Mouse (Mus musculus) hindbrain, embryonic 16.5 days (tissue): Measurements from ENCODE around the gene Vmn1r196. TPM values are rescaled to one million over a fixed set of nuclear protein-coding genes. Genes with fewer than 3 reads are reported as not detected.
"Not testable (repeated sequence)": the region's sequence is repeated elsewhere in the genome, so short reads cannot be mapped to it uniquely, and the experiment has no call there.

Experiments used
- ATAC-seq: fragments of 200-750 bp; cut with Nextera tagmentation; 2 replicates; pipeline ENCODE4 v1.8.0; 2017; ENCODE audit warnings: moderate TSS enrichment, moderate library complexity
- H3K27ac ChIP-seq: fragments of 300-500 bp; sonication (generic); 2 replicates; pipeline ENCODE4 v1.5.1; 2014; ENCODE audit warnings: low read depth, mild to moderate bottlenecking, control low read depth, low read length, moderate library complexity
- H3K27me3 ChIP-seq: fragments of 300-500 bp; sonication (generic); replicated peaks from 2 replicates; pipeline ENCODE4 v1.6.1; 2014; ENCODE audit warnings: low read length; ENCODE audit not compliant: control insufficient read depth, insufficient read depth
- H3K36me3 ChIP-seq: fragments of 300-500 bp; sonication (generic); 2 replicates; pipeline ENCODE4 v1.6.1; 2014; ENCODE audit warnings: mild to moderate bottlenecking, low read length, moderate library complexity, mixed read lengths; ENCODE audit not compliant: control insufficient read depth, insufficient read depth
- H3K4me1 ChIP-seq: fragments of 300-500 bp; sonication (generic); 2 replicates; pipeline ENCODE4 v1.6.1; 2014; ENCODE audit warnings: low read depth, low read length; ENCODE audit not compliant: control insufficient read depth, insufficient read depth
- H3K4me2 ChIP-seq: fragments of 300-500 bp; sonication (generic); 2 replicates; pipeline ENCODE4 v1.6.1; 2014; ENCODE audit warnings: mild to moderate bottlenecking, low read length, control low read depth, moderate library complexity
- H3K4me3 ChIP-seq: fragments of 300-500 bp; sonication (generic); 2 replicates; pipeline ENCODE4 v1.5.1; 2014; ENCODE audit warnings: mild to moderate bottlenecking, low read length, control low read depth, moderate library complexity
- H3K9ac ChIP-seq: fragments of 300-500 bp; sonication (generic); 2 replicates; pipeline ENCODE4 v1.6.1; 2014; ENCODE audit warnings: low read depth, mild to moderate bottlenecking, control low read depth, low read length, moderate library complexity
- H3K9me3 ChIP-seq: fragments of 300-500 bp; sonication (generic); 2 replicates; pipeline ENCODE4 v1.6.1; 2014; ENCODE audit warnings: mild to moderate bottlenecking, low read length, moderate library complexity; ENCODE audit not compliant: control insufficient read depth
- WGBS: fragments of 180-500 bp; shearing (Covaris S2); extraction: QIAGEN DNeasy Blood & Tissue Kit; methylation state at CpG from one replicate; pipeline ENCODE4 v1.1.7; 2014; 5-methylcytosine and 5-hydroxymethylcytosine counted together
- polyA plus RNA-seq: library from polyadenylated mRNA; unstranded; fragments of >200 nt; fragmentation: Nextera tagmentation; extraction: Ambion mirVana; gene quantifications from 2 replicates; pipeline ENCODE4 v1.2.1, GENCODE M21; 2015

Gene Vmn1r196
- not detected in 2 replicates for polyA plus RNA-seq

DNA sequence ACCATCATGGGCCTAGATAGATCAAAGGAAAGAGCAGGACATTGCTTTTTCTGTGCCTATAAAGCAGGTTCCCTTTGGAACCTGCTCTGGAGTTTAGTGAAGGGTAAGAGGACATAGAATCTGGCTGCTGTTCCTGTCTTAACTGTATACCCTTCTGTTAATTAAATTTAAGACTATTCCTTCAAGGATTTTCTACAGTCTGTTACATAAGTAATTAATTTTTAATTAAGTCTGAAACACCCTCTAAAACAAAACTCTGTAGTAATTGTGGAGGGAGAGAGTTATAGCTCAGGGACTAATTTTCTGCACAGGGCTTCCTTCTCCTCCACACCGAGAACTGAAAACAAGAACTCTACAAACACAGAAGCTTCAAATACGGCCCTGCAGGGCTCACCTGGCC, at the start of gene Vmn1r196:
Vmn1r196 (plus strand) TSS at position 301 of the 400 bp plus-strand sequence.
- H3K4me2 ChIP-seq = no peak within 1 kb of the TSS
- no peaks in the 10 kb centered on the region for H3K9me3 ChIP-seq
- WGBS = 77% methylated on average over 2 of the region's 2 CpGs
- no peaks in the 10 kb centered on the region for H3K27me3 ChIP-seq
- no peak for ATAC-seq
- H3K36me3 ChIP-seq = no peaks in the 10 kb centered on the region
- H3K4me1 ChIP-seq = no peaks in the 10 kb centered on the region
- no peak within 1 kb of the TSS for H3K27ac ChIP-seq
- no peak within 1 kb of the TSS for H3K9ac ChIP-seq
- no peak within 1 kb of the TSS for H3K4me3 ChIP-seq

DNA sequence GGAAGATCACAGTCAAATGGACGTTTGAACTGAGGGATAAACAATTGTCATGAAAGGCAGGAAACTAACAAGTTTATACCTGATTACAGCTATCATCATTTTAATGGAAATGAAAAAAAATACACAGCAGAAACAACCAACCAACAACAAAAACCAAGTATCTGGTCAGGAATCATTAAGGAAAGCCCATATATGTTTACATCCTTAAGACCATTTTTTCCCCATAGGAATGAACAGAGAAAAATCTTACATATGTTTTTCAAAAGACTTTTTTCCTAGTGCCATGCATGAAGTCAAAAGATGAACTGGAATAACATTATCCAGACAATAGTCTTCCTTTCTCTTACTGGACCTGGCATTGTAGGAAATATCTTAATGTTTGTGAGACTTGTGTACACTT, 45.8 kb upstream of the Vmn1r196 start, which contains the start of gene Vmn1r194:
Vmn1r194 (plus strand) TSS at position 301 of the 400 bp plus-strand sequence.
- H3K36me3 ChIP-seq = no peaks in the 10 kb centered on the region
- no peaks in the 10 kb centered on the region for H3K27me3 ChIP-seq
- H3K27ac ChIP-seq = no peak within 1 kb of the TSS
- no peak for ATAC-seq
- H3K9ac ChIP-seq = no peak within 1 kb of the TSS
- no peaks in the 10 kb centered on the region for H3K4me1 ChIP-seq
- H3K4me3 ChIP-seq = no peak within 1 kb of the TSS
- WGBS = 46% methylated on average over 1 of the region's 1 CpGs
- H3K9me3 ChIP-seq = no peaks in the 10 kb centered on the region
- no peak within 1 kb of the TSS for H3K4me2 ChIP-seq

GRCm38 (mm10) chr13:22270222-22270621, 19.5 kb upstream of the Vmn1r196 start, which contains the start of gene Vmn1r195:
Vmn1r195 (plus strand) TSS chr13:22270522.
- H3K27me3 ChIP-seq, H3K36me3 ChIP-seq, H3K9ac ChIP-seq, H3K4me2 ChIP-seq, ATAC-seq, H3K27ac ChIP-seq, H3K4me3 ChIP-seq, H3K4me1 ChIP-seq, H3K9me3 ChIP-seq: not testable (repeated sequence)
- WGBS = 89% methylated on average over 1 of the region's 1 CpGs

DNA sequence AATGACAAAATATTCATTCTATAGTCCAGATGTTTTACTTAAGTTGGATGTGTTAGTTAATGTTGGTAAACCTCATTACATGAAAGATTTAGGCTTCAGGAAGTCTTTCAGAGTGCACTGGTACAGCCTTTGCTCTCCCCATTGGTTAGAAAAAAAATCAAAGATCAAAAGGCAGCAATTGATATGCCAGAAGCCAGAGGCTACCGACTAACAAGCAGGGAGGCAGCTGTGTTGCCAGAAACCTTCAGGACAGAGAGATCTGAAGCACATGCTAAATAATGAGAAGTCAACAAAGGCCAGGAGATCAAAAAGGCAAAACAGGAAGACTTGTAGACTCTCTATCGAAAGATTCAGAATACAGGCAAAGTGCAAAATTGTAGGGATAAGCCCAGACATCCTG, 18.0 kb upstream of the Vmn1r196 start:
- H3K27ac ChIP-seq = no peak overlapping the region
- H3K9ac ChIP-seq = no peak overlapping the region
- no peaks in the 10 kb centered on the region for H3K9me3 ChIP-seq
- H3K4me2 ChIP-seq = no peak overlapping the region
- no peak overlapping the region for H3K4me3 ChIP-seq
- no peaks in the 10 kb centered on the region for H3K27me3 ChIP-seq
- no peaks in the 10 kb centered on the region for H3K36me3 ChIP-seq
- ATAC-seq = no peak
- WGBS = 60% methylated on average over 2 of the region's 2 CpGs
- no peaks in the 10 kb centered on the region for H3K4me1 ChIP-seq

GRCm38 (mm10) chr13:22284578-22284977, 5.1 kb upstream of the Vmn1r196 start:
- no peak for ATAC-seq
- Histone ChIP-seq H3K27me3 (no peaks in the 10 kb centered on the region), H3K9ac (no peak overlapping the region), H3K4me2 (no peak overlapping the region), H3K4me3 (no peak overlapping the region), H3K27ac (no peak overlapping the region), H3K36me3 (no peaks in the 10 kb centered on the region), H3K9me3 (no peaks in the 10 kb centered on the region), H3K4me1 (no peaks in the 10 kb centered on the region)
- 74% methylated on average over 2 of the region's 2 CpGs for WGBS

DNA sequence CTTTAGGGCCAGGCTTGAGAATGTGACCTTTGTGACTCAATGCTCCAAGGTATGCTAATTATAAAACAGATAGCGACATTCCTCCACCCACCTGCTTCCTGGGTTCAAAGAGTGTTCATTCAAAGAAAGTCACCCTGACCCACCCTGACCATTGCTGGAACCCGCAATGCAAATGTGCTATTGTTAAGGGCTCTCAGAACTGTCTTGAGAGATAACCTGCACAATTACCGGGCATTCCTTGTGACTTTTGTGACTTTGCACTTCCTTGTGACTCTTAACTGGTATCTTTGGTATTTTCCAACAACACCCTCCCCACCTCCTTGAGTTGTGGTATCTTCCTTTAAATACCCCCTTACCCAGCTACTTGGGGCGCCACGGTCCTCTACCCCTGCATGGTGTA, 18.4 kb downstream of the Vmn1r196 start:
- 93% methylated on average over 5 of the region's 5 CpGs for WGBS
- not testable (repeated sequence) for H3K4me2 ChIP-seq

DNA sequence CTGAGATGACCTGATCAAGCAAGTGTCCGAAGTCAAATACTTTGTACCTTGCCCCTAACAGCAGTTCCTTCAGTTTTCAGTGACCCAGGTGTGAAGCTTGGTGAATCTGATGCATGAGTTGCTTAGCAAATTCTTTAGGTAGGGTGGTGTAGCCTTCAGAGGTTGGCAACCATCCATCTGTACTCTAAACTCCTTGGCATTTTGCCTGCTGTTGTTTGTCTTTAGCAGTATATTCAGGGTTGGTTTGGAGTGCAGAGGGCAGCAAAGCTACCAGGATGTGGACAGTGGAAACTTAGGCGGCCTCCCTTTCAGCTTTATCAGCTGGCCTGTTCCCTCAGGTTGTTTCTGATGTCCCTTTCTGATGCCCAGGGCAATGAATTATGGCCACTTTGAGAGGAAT, 25.6 kb downstream of the Vmn1r196 start:
- WGBS = 85% methylated on average over 2 of the region's 2 CpGs
- Histone ChIP-seq H3K4me3 (no peak overlapping the region), H3K36me3 (no peaks in the 10 kb centered on the region), H3K4me2 (no peak overlapping the region), H3K27ac (no peak overlapping the region), H3K27me3 (no peaks in the 10 kb centered on the region), H3K9me3 (no peaks in the 10 kb centered on the region), H3K4me1 (no peaks in the 10 kb centered on the region), H3K9ac (no peak overlapping the region)
- no peak for ATAC-seq

More for the DNA sequence above, 18.4 kb downstream of the Vmn1r196 start:
- not testable (repeated sequence) for H3K9me3 ChIP-seq, H3K9ac ChIP-seq, H3K4me3 ChIP-seq, H3K27me3 ChIP-seq, H3K4me1 ChIP-seq, ATAC-seq, H3K27ac ChIP-seq, H3K36me3 ChIP-seq

DNA sequence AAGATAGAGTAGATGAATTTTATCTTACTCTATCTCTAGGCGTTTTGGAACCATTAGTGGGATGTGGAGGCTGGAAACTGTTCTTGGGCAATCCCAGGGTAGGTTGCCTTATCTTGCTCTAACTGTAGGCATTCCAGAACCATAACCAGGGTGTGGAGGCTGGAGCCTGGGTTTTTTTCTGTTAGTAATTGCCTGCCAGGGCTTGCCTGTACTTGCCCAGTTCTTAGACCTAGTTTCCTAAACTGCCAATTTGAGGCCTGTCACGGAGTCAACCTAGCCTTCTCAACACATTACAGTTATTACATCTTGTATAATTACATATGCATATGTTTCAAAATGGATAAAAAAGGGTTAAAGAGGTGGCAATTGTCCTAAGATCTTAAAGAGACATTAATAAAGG, 27.6 kb downstream of the Vmn1r196 start:
- no peaks in the 10 kb centered on the region for H3K36me3 ChIP-seq

DNA sequence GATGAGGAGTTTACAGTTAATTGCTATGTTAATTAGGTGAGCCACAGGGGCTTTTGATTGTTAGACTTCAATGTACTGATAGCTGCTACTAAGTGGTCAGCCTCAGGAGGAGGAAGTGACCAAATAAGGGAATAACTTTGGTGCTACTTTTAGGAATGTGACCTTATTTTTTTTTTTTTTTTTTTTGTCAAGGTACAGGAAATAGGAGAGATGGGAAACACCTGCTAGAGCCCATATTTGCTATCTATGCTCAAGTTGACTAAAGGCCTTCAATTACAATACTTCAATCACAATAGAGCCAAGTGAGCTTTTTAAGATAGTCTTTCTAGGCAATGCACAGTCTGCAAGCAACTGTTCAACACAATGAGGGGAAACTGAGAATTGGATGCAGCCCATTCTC, 30.4 kb downstream of the Vmn1r196 start:
- no peak overlapping the region for H3K9ac ChIP-seq
- no peak for ATAC-seq
- H3K4me2 ChIP-seq = no peak overlapping the region
- no peaks in the 10 kb centered on the region for H3K36me3 ChIP-seq
- no peaks in the 10 kb centered on the region for H3K4me1 ChIP-seq
- H3K27me3 ChIP-seq = no peaks in the 10 kb centered on the region
- H3K27ac ChIP-seq = no peak overlapping the region
- H3K9me3 ChIP-seq = no peaks in the 10 kb centered on the region
- no peak overlapping the region for H3K4me3 ChIP-seq

More for the DNA sequence above, 27.6 kb downstream of the Vmn1r196 start:
- Histone ChIP-seq H3K4me1 (no peaks in the 10 kb centered on the region), H3K9ac (no peak overlapping the region), H3K9me3 (no peaks in the 10 kb centered on the region), H3K27ac (no peak overlapping the region), H3K4me3 (no peak overlapping the region), H3K4me2 (no peak overlapping the region), H3K27me3 (no peaks in the 10 kb centered on the region)
- WGBS = 79% methylated on average over 2 of the region's 2 CpGs
- no peak for ATAC-seq

DNA sequence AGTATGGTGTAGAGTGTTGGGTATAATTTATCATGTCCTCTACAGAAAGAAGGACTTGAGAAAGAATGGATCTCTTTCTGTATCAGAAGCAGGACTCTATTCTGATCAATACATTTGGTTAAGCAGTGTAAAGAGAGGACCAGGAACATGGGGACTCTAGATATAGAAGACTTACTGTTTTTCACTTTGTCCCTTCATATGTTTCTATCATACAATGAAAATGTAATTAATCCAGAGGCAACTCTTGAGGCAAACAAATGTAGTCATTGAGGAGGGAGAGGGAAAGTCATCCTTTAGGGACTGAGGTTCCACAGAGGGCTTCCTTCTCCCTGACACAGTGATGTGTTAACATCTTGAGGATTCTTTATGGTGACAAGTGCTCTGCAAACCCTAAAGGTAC, 34.6 kb downstream of the Vmn1r196 start, which contains the start of gene Vmn1r197:
Vmn1r197 (plus strand) TSS at position 301 of the 400 bp plus-strand sequence.
- Histone ChIP-seq H3K9ac (no peak within 1 kb of the TSS), H3K27ac (no peak within 1 kb of the TSS), H3K4me2 (no peak within 1 kb of the TSS), H3K4me3 (no peak within 1 kb of the TSS), H3K9me3 (no peaks in the 10 kb centered on the region), H3K27me3 (no peaks in the 10 kb centered on the region), H3K4me1 (no peaks in the 10 kb centered on the region), H3K36me3 (no peaks in the 10 kb centered on the region)
- no peak for ATAC-seq
